Comparison of ENCODE assay signal across 27 mouse cellular contexts in the genomic region with DNA sequence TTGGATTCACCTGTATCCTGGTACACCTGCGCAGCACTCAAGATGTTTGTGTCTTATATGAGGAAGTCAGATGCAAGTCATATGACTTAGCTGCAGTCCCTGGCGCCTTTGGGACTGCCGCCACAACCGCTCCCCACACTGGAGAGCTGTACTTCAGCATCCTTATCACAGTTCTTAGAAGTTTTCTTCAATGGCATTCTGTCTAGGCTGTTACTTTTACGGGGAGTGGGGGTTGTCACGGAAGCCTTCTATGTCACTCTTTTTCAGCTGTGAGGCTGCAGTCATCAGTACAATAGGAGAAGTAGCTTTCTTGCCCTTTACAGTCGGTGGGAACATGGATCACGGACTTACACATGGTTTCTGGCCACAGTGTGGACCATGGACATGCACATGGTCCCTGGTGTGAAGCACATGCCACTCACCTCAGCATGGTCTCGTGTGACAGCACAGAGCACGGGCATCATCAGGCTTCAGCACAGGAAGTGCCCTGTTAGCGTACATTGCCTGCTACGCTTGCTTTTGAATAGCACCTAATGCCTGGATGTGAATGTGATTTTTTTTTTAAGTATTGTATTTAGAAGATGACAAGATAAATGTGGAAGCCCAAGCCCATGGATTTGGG.
"Had no signal": no experiment of that assay in that cellular context is flagged by ENCODE, and none has a peak within 500 bp of the region (broad histone marks: within the 10 kb centered on the region; RNA-seq: fewer than 3 reads in every experiment).

No protein-coding gene starts in this region.

- ATAC-seq: forebrain, embryonic 16.5 days; hindbrain, embryonic 16.5 days; inflammation-experienced regulatory T-cells, adult 6 months had no signal

- DNase-seq: gastrocnemius, adult 2 months; gastrocnemius, postnatal 10 days; gastrocnemius, postnatal 25 days; heart, adult 2 months; heart, postnatal 14 days; heart, postnatal 36 days; kidney, adult 11 months; kidney, adult 2 months; kidney, adult 9 months; kidney, postnatal 14 days; kidney, postnatal 36 days; layer of hippocampus, adult 9-11 months; layer of hippocampus, postnatal 36 days; liver had no signal

- H3K9me3 ChIP-seq: heart, embryonic 13.5 days; heart, embryonic 15.5 days; hindbrain, embryonic 10.5 days; hindbrain, embryonic 12.5 days; kidney, embryonic 15.5 days; limb, embryonic 10.5 days; limb, embryonic 12.5 days had no signal

- H3K4me3 ChIP-seq: gastrocnemius, adult 2 months; heart, adult 2 months; heart, embryonic 13.5 days; heart, embryonic 15.5 days; hindbrain, embryonic 10.5 days; hindbrain, embryonic 12.5 days; kidney, embryonic 15.5 days; limb, embryonic 10.5 days; limb, embryonic 12.5 days had no signal

- H3K4me2 ChIP-seq: heart, embryonic 13.5 days; heart, embryonic 15.5 days; hindbrain, embryonic 12.5 days; hindbrain, embryonic 14.5 days; kidney, embryonic 15.5 days; limb, embryonic 12.5 days; liver, embryonic 11.5 days had no signal

- H3K4me1 ChIP-seq: heart, embryonic 13.5 days; heart, embryonic 15.5 days; hindbrain, embryonic 10.5 days; hindbrain, embryonic 12.5 days; kidney, embryonic 15.5 days; limb, embryonic 10.5 days; limb, embryonic 12.5 days had no signal

- H3K27ac ChIP-seq: gastrocnemius, adult 2 months; heart, adult 2 months; heart, embryonic 13.5 days; heart, embryonic 15.5 days; hindbrain, embryonic 10.5 days; hindbrain, embryonic 12.5 days; hindbrain, embryonic 14.5 days; kidney, embryonic 15.5 days; kidney, postnatal 0 days; limb, embryonic 10.5 days; limb, embryonic 12.5 days had no signal

- H3K27me3 ChIP-seq: heart, embryonic 13.5 days; heart, embryonic 15.5 days; hindbrain, embryonic 12.5 days; kidney, embryonic 15.5 days; limb, embryonic 12.5 days had no signal

- H3K9ac ChIP-seq: heart, embryonic 13.5 days; heart, embryonic 15.5 days; hindbrain, embryonic 12.5 days; hindbrain, embryonic 14.5 days; kidney, embryonic 15.5 days; limb, embryonic 12.5 days had no signal

- H3K36me3 ChIP-seq: heart, embryonic 13.5 days; heart, embryonic 15.5 days; hindbrain, embryonic 10.5 days; hindbrain, embryonic 12.5 days; kidney, embryonic 15.5 days; limb, embryonic 10.5 days; limb, embryonic 12.5 days had no signal
